Mouse (Mus musculus): Measurements from ENCODE around the gene Gm3500. TPM values are rescaled to one million over a fixed set of nuclear protein-coding genes. Genes with fewer than 3 reads are reported as not detected.
"Not testable (repeated sequence)": the region's sequence is repeated elsewhere in the genome, so short reads cannot be mapped to it uniquely, and the experiment has no call there.

Gm3500 gene
- under 1 TPM in 1 of 4 experiments, not detected in 3; 0.24 TPM for total RNA-seq (2022)

GRCm38 (mm10) chr14:5388949-5389348, at the start of gene Gm3500:
Gene Gm3500 (minus strand): TSS chr14:5389049.
- DNase-seq, result not testable (repeated sequence)

DNA sequence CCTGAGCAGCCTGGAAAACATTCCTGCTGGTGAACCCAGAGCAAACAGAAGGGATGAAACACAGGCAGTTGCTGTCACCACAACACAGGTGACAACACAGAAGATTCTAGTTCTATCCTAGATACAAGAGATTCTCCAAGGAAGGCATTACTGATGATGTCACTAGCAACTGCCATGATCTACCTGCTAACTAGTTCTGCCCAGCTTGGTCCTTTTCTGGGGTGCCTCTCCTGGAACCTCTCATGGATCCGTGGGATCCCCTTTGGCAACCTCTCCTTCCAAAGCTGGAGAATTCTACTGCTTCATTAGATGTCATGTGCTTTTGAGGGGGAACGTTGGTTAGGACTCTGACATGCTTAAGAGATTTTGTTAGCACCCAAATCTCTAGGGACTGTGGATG, 54.0 kb downstream of the Gm3500 start, which contains the start of gene Gm3542:
Gene Gm3542, minus strand, starts transcription at position 101 of the 400 bp plus-strand sequence.
- not testable (repeated sequence) for DNase-seq

Other genes with a start within 250 kb of the Gm3500 start
- not detected for gene Gm3317, start 224.5 kb downstream of the Gm3500 start, total RNA-seq (2022)
- gene Gm8271, start 203.3 kb downstream of the Gm3500 start, total RNA-seq (2022), result not detected
- under 1 TPM in 1 of 4 experiments, not detected in 3; 0.28 TPM for gene Gm3526, start 128.5 kb downstream of the Gm3500 start, total RNA-seq (2022)
- gene Gm3542, start 54.1 kb downstream of the Gm3500 start, total RNA-seq (2022), result not detected
- under 1 TPM in 2 of 4 experiments, not detected in 2; 0.21 to 0.77 TPM for gene Gm3194, start 66.4 kb upstream of the Gm3500 start, total RNA-seq (2022)
- not detected for gene Gm8246, start 88.8 kb upstream of the Gm3500 start, total RNA-seq (2022)
- not detected for gene Gm3187, start 95.2 kb upstream of the Gm3500 start, total RNA-seq (2022)
- gene Gm3488, start 112.6 kb upstream of the Gm3500 start, total RNA-seq (2022), result under 1 TPM in 1 of 4 experiments, not detected in 3; 0.20 TPM
- gene Gm3532, start 149.4 kb upstream of the Gm3500 start, total RNA-seq (2022), result not detected
- gene Gm8265, start 244.0 kb upstream of the Gm3500 start, total RNA-seq (2022), result not detected